ENCODE assay signal across 9 mouse cellular contexts in the genomic region with DNA sequence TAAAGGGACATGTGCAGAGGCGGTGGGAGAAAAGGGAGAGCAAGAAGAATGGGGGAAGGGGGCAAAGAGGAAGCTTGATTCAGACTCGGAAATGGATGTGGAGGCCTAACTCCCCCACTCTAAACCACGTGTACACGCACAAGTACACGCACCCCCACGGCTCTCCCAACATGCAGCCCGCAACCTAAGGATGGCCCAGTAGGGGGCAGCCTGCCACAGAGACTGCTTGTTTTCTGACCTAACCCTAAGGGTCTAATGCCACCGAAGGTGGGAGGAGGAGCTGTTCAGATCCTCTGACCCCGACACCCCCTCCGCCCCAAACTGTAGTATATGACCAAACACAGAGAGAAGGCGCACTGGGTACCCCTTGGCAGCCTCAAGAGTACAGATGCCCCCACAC. TPM values are rescaled to one million over a fixed set of nuclear protein-coding genes. Genes with fewer than 3 reads are reported as not detected.
A peak's percentile ranks its signal among the peaks of the same experiment; 100 is the strongest.
DNase-seq lines count a peak whose midpoint lies in the region; ATAC-seq lines count a peak whose summit lies in the region.
"Had no signal": no experiment of that assay in that cellular context is flagged by ENCODE, and none has a peak within 500 bp of the region (broad histone marks: within the 10 kb centered on the region; RNA-seq: fewer than 3 reads in every experiment).

No protein-coding gene starts in this region.

- peak; percentile 66 for ATAC-seq in forebrain, embryonic 12.5 days (ENCODE audit: low FRiP score)
- peak; percentile 66 for ATAC-seq in hindbrain, embryonic 13.5 days (ENCODE audit: low FRiP score)
- ATAC-seq in lung, embryonic 16.5 days (ENCODE audit: low read depth), result peak; percentile 52; the same call in 1 of the 2 replicates

- peaks cover 14% of the 10 kb centered on the region for H3K4me1 ChIP-seq in forebrain, embryonic 12.5 days
- H3K4me1 ChIP-seq in hindbrain, embryonic 13.5 days (replicated peaks), result peaks cover 21% of the 10 kb centered on the region
- peaks cover 8% of the 10 kb centered on the region for H3K4me1 ChIP-seq in lung, embryonic 16.5 days (replicated peaks; ENCODE audit: control insufficient read depth, insufficient read depth, low read length)

- no peak overlapping the region for H3K27ac ChIP-seq in forebrain, embryonic 12.5 days
- H3K27ac ChIP-seq in hindbrain, embryonic 13.5 days, result no peak overlapping the region
- no peak overlapping the region for H3K27ac ChIP-seq in lung, embryonic 16.5 days (ENCODE audit: low read length)

- H3K4me2 ChIP-seq in forebrain, embryonic 12.5 days, result peak overlapping the region; percentile 69
- H3K4me2 ChIP-seq in hindbrain, embryonic 13.5 days, result peak overlapping the region; percentile 88
- peak overlapping the region; percentile 92 for H3K4me2 ChIP-seq in lung, embryonic 16.5 days (ENCODE audit: low read depth, low read length)

- no peaks in the 10 kb centered on the region for H3K36me3 ChIP-seq in forebrain, embryonic 12.5 days (replicated peaks)
- H3K36me3 ChIP-seq in hindbrain, embryonic 13.5 days, result no peaks in the 10 kb centered on the region
- no peaks in the 10 kb centered on the region for H3K36me3 ChIP-seq in lung, embryonic 16.5 days (ENCODE audit: control insufficient read depth, insufficient read depth, low read length)

- no peaks in the 10 kb centered on the region for H3K9me3 ChIP-seq in forebrain, embryonic 12.5 days
- no peaks in the 10 kb centered on the region for H3K9me3 ChIP-seq in hindbrain, embryonic 13.5 days
- H3K9me3 ChIP-seq in lung, embryonic 16.5 days (ENCODE audit: control insufficient read depth, low read length), result no peaks in the 10 kb centered on the region

- H3K27me3 ChIP-seq in forebrain, embryonic 12.5 days, result peaks cover 28% of the 10 kb centered on the region
- H3K27me3 ChIP-seq in hindbrain, embryonic 13.5 days, result peaks cover 12% of the 10 kb centered on the region
- no peaks in the 10 kb centered on the region for H3K27me3 ChIP-seq in lung, embryonic 16.5 days (ENCODE audit: control insufficient read depth, insufficient read depth, low read depth, low read length)

- DNase-seq in ES-CJ7 (ENCODE audit: low read depth, low spot score), result peak; percentile 73
- DNase-seq in adrenal gland, postnatal 25 days, result peak; percentile 56
- DNase-seq in layer of hippocampus, postnatal 14 days (ENCODE audit: low spot score in 2 of 2), result peak; percentile 78 to 87
- peak; percentile 79 for DNase-seq in retina, postnatal 1 day
- peak; percentile 22 for DNase-seq in yolk sac, embryonic 10.5 days (ENCODE audit: low spot score)

- H3K4me3 ChIP-seq in forebrain, embryonic 12.5 days (replicated peaks), result peak overlapping the region; percentile 38
- peak overlapping the region; percentile 50 for H3K4me3 ChIP-seq in hindbrain, embryonic 13.5 days
- peak overlapping the region; percentile 52 for H3K4me3 ChIP-seq in lung, embryonic 16.5 days (ENCODE audit: low read length)
- H3K4me3 ChIP-seq: myocyte had no signal

- peak overlapping the region; percentile 36 for H3K9ac ChIP-seq in forebrain, embryonic 12.5 days
- peak overlapping the region; percentile 73 for H3K9ac ChIP-seq in hindbrain, embryonic 13.5 days
- peak overlapping the region; percentile 58 for H3K9ac ChIP-seq in lung, embryonic 16.5 days (ENCODE audit: low read length)

- WGBS in forebrain, embryonic 12.5 days, result 3% methylated on average over 11 of the region's 11 CpGs
- WGBS in hindbrain, embryonic 13.5 days, result 3% methylated on average over 11 of the region's 11 CpGs
- WGBS in lung, embryonic 16.5 days, result 5% methylated on average over 11 of the region's 11 CpGs

RNA-seq across cellular contexts. Expression of a gene that starts 1.3 kb away (rescaled TPM):
- total RNA-seq in adrenal gland, postnatal 25 days (2021), result 1.6 and 2.4 TPM in 2 replicates
- polyA plus RNA-seq in forebrain, embryonic 12.5 days (2016; fragmentation: Nextera tagmentation; extraction: Ambion mirVana), result 0.10 and 0.27 TPM in 2 replicates
- 0.51 and 0.71 TPM in 2 replicates for polyA plus RNA-seq in hindbrain, embryonic 13.5 days (2015; fragmentation: Nextera tagmentation; extraction: Ambion mirVana)
- total RNA-seq in layer of hippocampus, postnatal 14 days (2021), result 100 to 1,000 TPM; 162 to 166 TPM
- 0.10 and 0.21 TPM in 2 replicates for polyA plus RNA-seq in lung, embryonic 16.5 days (2015; fragmentation: Nextera tagmentation; extraction: Ambion mirVana)
- polyA plus RNA-seq: myocyte had no signal

RNA-seq across cellular contexts. Expression of a gene that starts 44.5 kb away (rescaled TPM):
- total RNA-seq in adrenal gland, postnatal 25 days (2021), result not detected in 2 replicates
- polyA plus RNA-seq in forebrain, embryonic 12.5 days (2016; fragmentation: Nextera tagmentation; extraction: Ambion mirVana), result 0.70 and 0.87 TPM in 2 replicates
- 8.3 and 9.8 TPM in 2 replicates for polyA plus RNA-seq in hindbrain, embryonic 13.5 days (2015; fragmentation: Nextera tagmentation; extraction: Ambion mirVana)
- total RNA-seq in layer of hippocampus, postnatal 14 days (2021), result 1 to 10 TPM; 1.6 to 3.3 TPM
- polyA plus RNA-seq in lung, embryonic 16.5 days (2015; fragmentation: Nextera tagmentation; extraction: Ambion mirVana), result not detected in 2 replicates
- polyA plus RNA-seq: myocyte had no signal

Comparison
In these comparisons a context has a peak if more than half of its experiments do, and no peak if none do; other contexts are left out.
1. DNase-seq: peak in every context shown above with its lines; median percentile 82 in layer of hippocampus, postnatal 14 days; 79 in retina, postnatal 1 day; 73 in ES-CJ7; 56 in adrenal gland, postnatal 25 days; 22 in yolk sac, embryonic 10.5 days.